Mouse (Mus musculus) ES-E14 (cell line): ENCODE measurements at regions not wholly inside any gene's neighbourhood (a gene's known extent, or its start where the extent isn't known, plus 50 kb on each side); places are given as distances from the start of the nearest gene placed in this dataset.

Experiments used
- HCFC1 ChIP-seq: IDR thresholded peaks from 2 replicates; pipeline ENCODE4 v1.6.1; 2012; ENCODE audit warnings: low read length, inconsistent platforms, borderline replicate concordance; ENCODE audit not compliant: insufficient read depth
- ZC3H11A ChIP-seq: IDR thresholded peaks from 2 replicates; pipeline ENCODE4 v1.6.1; 2012; ENCODE audit warnings: low read depth, mild to moderate bottlenecking, inconsistent platforms, low read length, borderline replicate concordance

GRCm38 (mm10) chr8:49708701-49709100, 865.0 kb upstream of the Tenm3 start:
- no peak for TF ChIP-seq HCFC1
- TF ChIP-seq ZC3H11A: no peak
